31 mouse cellular contexts compared by ENCODE assay signal in the genomic region with DNA sequence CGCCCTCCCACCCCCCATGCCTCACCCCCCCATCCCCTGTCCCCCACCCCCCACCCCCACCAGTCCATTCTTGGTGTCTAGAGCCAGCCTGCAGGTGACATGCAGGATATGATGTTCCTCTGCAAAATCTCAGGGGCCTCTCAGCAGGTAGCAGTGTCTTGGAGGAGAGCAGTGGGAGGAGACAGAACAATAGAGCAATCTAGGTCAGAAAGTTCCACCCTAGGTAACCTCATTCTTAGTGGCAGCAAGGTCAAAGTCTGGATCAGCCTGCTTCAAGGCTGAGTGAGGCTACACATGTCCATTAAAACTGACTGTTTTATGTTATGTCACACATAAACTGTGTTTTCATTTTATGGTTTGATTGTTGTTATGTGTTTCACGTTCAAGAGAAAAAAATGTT. TPM values are rescaled to one million over a fixed set of nuclear protein-coding genes. Genes with fewer than 3 reads are reported as not detected.
"Had no signal": no experiment of that assay in that cellular context is flagged by ENCODE, and none has a peak within 500 bp of the region (broad histone marks: within the 10 kb centered on the region; RNA-seq: fewer than 3 reads in every experiment).

No protein-coding gene starts in this region.

- H3K4me2 ChIP-seq: heart, embryonic 12.5 days; hindbrain, embryonic 12.5 days; hindbrain, embryonic 14.5 days; kidney, embryonic 15.5 days; limb, embryonic 13.5 days; limb, embryonic 15.5 days; liver, embryonic 12.5 days had no signal

- H3K27ac ChIP-seq: gastrocnemius, adult 2 months; heart, embryonic 10.5 days; hindbrain, embryonic 10.5 days; hindbrain, embryonic 12.5 days; hindbrain, embryonic 14.5 days; kidney, embryonic 15.5 days; kidney, postnatal 0 days; layer of hippocampus, adult 2 months; left cerebral cortex, adult 2 months; limb, embryonic 13.5 days; limb, embryonic 15.5 days; liver, embryonic 12.5 days; liver, embryonic 14.5 days had no signal

- H3K9ac ChIP-seq: heart, embryonic 12.5 days; hindbrain, embryonic 12.5 days; hindbrain, embryonic 14.5 days; kidney, embryonic 15.5 days; limb, embryonic 13.5 days; limb, embryonic 15.5 days; liver, embryonic 12.5 days; liver, embryonic 14.5 days had no signal

- H3K27me3 ChIP-seq: heart, embryonic 12.5 days; hindbrain, embryonic 12.5 days; kidney, embryonic 15.5 days; limb, embryonic 13.5 days; limb, embryonic 15.5 days; liver, embryonic 12.5 days had no signal

- DNase-seq: gastrocnemius, adult 2 months; gastrocnemius, postnatal 10 days; gastrocnemius, postnatal 25 days; heart, adult 18-20 months; heart, postnatal 10 days; heart, postnatal 4 days; kidney, adult 18-20 months; kidney, adult 8-10 months; kidney, postnatal 25 days; kidney, postnatal 4 days had no signal

- H3K4me1 ChIP-seq: heart, embryonic 10.5 days; heart, embryonic 12.5 days; hindbrain, embryonic 10.5 days; hindbrain, embryonic 12.5 days; kidney, embryonic 15.5 days; limb, embryonic 13.5 days; limb, embryonic 15.5 days; liver, embryonic 12.5 days had no signal

- H3K36me3 ChIP-seq: heart, embryonic 10.5 days; heart, embryonic 12.5 days; hindbrain, embryonic 10.5 days; hindbrain, embryonic 12.5 days; kidney, embryonic 15.5 days; limb, embryonic 13.5 days; limb, embryonic 15.5 days; liver, embryonic 12.5 days had no signal

- H3K4me3 ChIP-seq: gastrocnemius, adult 2 months; heart, embryonic 10.5 days; heart, embryonic 12.5 days; hindbrain, embryonic 10.5 days; hindbrain, embryonic 12.5 days; kidney, embryonic 15.5 days; layer of hippocampus, adult 2 months; left cerebral cortex, adult 2 months; limb, embryonic 13.5 days; limb, embryonic 15.5 days; liver, embryonic 12.5 days had no signal

- ATAC-seq: hindbrain, embryonic 16.5 days; inflammation-experienced regulatory T-cells, adult 6 months; intestine, embryonic 16.5 days; liver, embryonic 12.5 days had no signal

RNA-seq across cellular contexts. Expression of a gene that starts 23.5 kb away (rescaled TPM):
- polyA plus RNA-seq: heart, embryonic 10.5 days; heart, embryonic 12.5 days; heart, embryonic 14.5 days; heart, embryonic 16.5 days; hindbrain, embryonic 10.5 days; hindbrain, embryonic 12.5 days; hindbrain, embryonic 14.5 days; hindbrain, embryonic 16.5 days; inflammation-experienced regulatory T-cells, adult 6 months; intestine, embryonic 16.5 days; kidney, embryonic 15.5 days; kidney, postnatal 0 days; limb, embryonic 11.5 days; limb, embryonic 13.5 days; limb, embryonic 15.5 days; liver, adult 2 months; liver, embryonic 12.5 days; liver, embryonic 16.5 days had no signal

RNA-seq across cellular contexts. Expression of a gene that starts 53.5 kb away (rescaled TPM):
- polyA plus RNA-seq: heart, embryonic 10.5 days; heart, embryonic 12.5 days; heart, embryonic 14.5 days; heart, embryonic 16.5 days; hindbrain, embryonic 10.5 days; hindbrain, embryonic 12.5 days; hindbrain, embryonic 14.5 days; hindbrain, embryonic 16.5 days; inflammation-experienced regulatory T-cells, adult 6 months; intestine, embryonic 16.5 days; kidney, embryonic 15.5 days; kidney, postnatal 0 days; limb, embryonic 11.5 days; limb, embryonic 13.5 days; limb, embryonic 15.5 days; liver, adult 2 months; liver, embryonic 12.5 days; liver, embryonic 14.5 days; liver, embryonic 16.5 days had no signal
